ENCODE assay signal across 10 mouse cellular contexts in genomic region chr10:61720331-61720730, GRCm38 (mm10).
"Had no signal": no experiment of that assay in that cellular context is flagged by ENCODE, and none has a peak within 500 bp of the region (broad histone marks: within the 10 kb centered on the region; RNA-seq: fewer than 3 reads in every experiment).

No protein-coding gene starts in this region.

- H3K27me3 ChIP-seq: limb, embryonic 13.5 days; liver, embryonic 12.5 days; lung, embryonic 15.5 days had no signal

- H3K36me3 ChIP-seq: limb, embryonic 13.5 days; liver, embryonic 12.5 days; lung, embryonic 15.5 days; midbrain, embryonic 12.5 days had no signal

- H3K4me3 ChIP-seq: layer of hippocampus, adult 2 months; limb, embryonic 13.5 days; liver, embryonic 12.5 days; lung, embryonic 15.5 days; midbrain, embryonic 12.5 days had no signal

- H3K9me3 ChIP-seq: limb, embryonic 13.5 days; liver, embryonic 12.5 days; lung, embryonic 15.5 days; midbrain, embryonic 12.5 days had no signal

- DNase-seq: kidney, adult 18-20 months; kidney, postnatal 10 days; kidney, postnatal 4 days; thymus, adult 18-20 months; thymus, postnatal 14 days had no signal

- H3K27ac ChIP-seq: layer of hippocampus, adult 2 months; limb, embryonic 13.5 days; liver, embryonic 12.5 days; lung, embryonic 15.5 days; midbrain, embryonic 12.5 days had no signal
